Mouse (Mus musculus) midbrain, embryonic 15.5 days (tissue): ENCODE data around the gene Prlr. TPM values are rescaled to one million over a fixed set of nuclear protein-coding genes. Genes with fewer than 3 reads are reported as not detected.

ENCODE experiments used
- ATAC-seq: fragments of 200-750 bp; cut with Nextera tagmentation; replicated peaks from 2 replicates; pipeline ENCODE4 v1.8.0; 2017; ENCODE audit warnings: moderate TSS enrichment
- H3K27ac ChIP-seq: fragments of 300-500 bp; sonication (generic); 2 replicates; pipeline ENCODE4 v1.5.1; 2015; ENCODE audit warnings: mild to moderate bottlenecking, inconsistent platforms
- H3K27me3 ChIP-seq: fragments of 300-500 bp; sonication (generic); replicated peaks from 2 replicates; pipeline ENCODE4 v1.6.1; 2015; ENCODE audit warnings: inconsistent platforms
- H3K36me3 ChIP-seq: fragments of 300-500 bp; sonication (generic); replicated peaks from 2 replicates; pipeline ENCODE4 v1.6.1; 2015; ENCODE audit warnings: inconsistent platforms
- H3K4me1 ChIP-seq: fragments of 300-500 bp; sonication (generic); 2 replicates; pipeline ENCODE4 v1.6.1; 2015; ENCODE audit warnings: inconsistent platforms
- H3K4me2 ChIP-seq: fragments of 300-500 bp; sonication (generic); 2 replicates; pipeline ENCODE4 v1.6.1; 2015; ENCODE audit warnings: inconsistent platforms, mild to moderate bottlenecking, moderate library complexity
- H3K4me3 ChIP-seq: fragments of 300-500 bp; sonication (generic); 2 replicates; pipeline ENCODE4 v1.5.1; 2015; ENCODE audit warnings: mild to moderate bottlenecking, inconsistent platforms
- H3K9ac ChIP-seq: fragments of 300-500 bp; sonication (generic); 2 replicates; pipeline ENCODE4 v1.6.1; 2015; ENCODE audit warnings: mild to moderate bottlenecking, inconsistent platforms
- H3K9me3 ChIP-seq: fragments of 300-500 bp; sonication (generic); 2 replicates; pipeline ENCODE4 v1.6.1; 2016; ENCODE audit warnings: inconsistent platforms
- WGBS: fragments of 180-500 bp; shearing (Covaris S2); methylation state at CpG from one replicate; pipeline ENCODE4 v1.1.7; 2015; ENCODE audit warnings: mixed read lengths; 5-methylcytosine and 5-hydroxymethylcytosine counted together
- polyA plus RNA-seq: library from polyadenylated mRNA; unstranded; fragments of >200 nt; fragmentation: Nextera tagmentation; extraction: Ambion mirVana; gene quantifications from 2 replicates; pipeline ENCODE4 v1.2.1, GENCODE M21; 2015

Prlr gene
- 1.3 and 1.5 TPM in 2 replicates for polyA plus RNA-seq

DNA sequence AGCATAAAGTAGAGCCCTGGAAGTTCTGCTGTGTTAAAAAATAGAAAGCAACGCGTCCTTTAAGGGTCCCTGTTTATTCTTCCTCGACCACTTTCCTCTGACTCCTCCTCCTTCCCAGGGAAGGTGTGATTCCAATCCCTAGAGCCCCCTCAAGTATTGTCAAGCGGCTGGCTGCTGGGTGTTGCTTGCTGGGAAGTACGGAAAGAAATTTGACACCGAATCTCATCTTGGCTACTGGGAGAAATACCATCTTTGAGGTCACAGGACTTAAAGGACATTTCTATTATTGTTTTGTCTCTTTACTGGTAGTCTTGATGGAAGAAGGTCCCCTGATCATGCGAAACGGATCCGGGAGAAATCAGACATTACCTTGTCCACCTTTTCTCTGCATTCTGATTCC is at the start of gene Prlr:
Gene Prlr (plus strand): TSS at position 156 of the 400 bp plus-strand sequence.
- H3K4me2 ChIP-seq = peak within 1 kb of the TSS; percentile 76
- ATAC-seq = peak; percentile 40
- H3K4me3 ChIP-seq = peak within 1 kb of the TSS; percentile 44
- no peaks in the 10 kb centered on the region for H3K27me3 ChIP-seq
- H3K36me3 ChIP-seq = no peaks in the 10 kb centered on the region
- 5% methylated on average over 9 of the region's 9 CpGs for WGBS
- peak within 1 kb of the TSS; percentile 24; the same call in 1 of the 2 replicates for H3K9ac ChIP-seq
- H3K4me1 ChIP-seq = peaks cover 11% of the 10 kb centered on the region
- no peaks in the 10 kb centered on the region for H3K9me3 ChIP-seq
- H3K27ac ChIP-seq = no peak within 1 kb of the TSS

- H3K4me3 ChIP-seq = no peak overlapping the region
- WGBS = 92% methylated on average over 2 of the region's 2 CpGs
These were observed 43.3 kb upstream of the Prlr start for GRCm38 (mm10) chr15:10133781-10134180.

DNA sequence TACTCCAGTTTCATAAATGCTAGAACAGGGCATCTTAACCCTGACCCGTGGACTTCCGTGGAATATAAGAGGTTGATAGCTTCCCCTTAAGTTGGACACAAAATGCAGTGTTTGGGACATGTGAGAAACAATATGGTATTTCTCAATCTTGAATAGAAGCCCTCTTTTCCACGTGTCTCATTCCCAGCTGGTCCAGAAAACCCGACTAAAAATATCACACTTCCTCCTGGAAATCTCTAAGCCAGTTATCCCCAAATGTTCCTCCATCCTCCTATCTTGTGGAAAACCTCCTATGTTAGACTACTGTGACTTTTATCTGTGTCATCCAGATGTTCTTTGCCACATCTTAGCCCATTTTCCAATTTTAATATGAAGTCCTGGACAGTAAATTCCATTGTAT is 42.1 kb upstream of the Prlr start:
- Histone ChIP-seq H3K36me3 (no peaks in the 10 kb centered on the region), H3K27me3 (no peaks in the 10 kb centered on the region), H3K9me3 (no peaks in the 10 kb centered on the region), H3K27ac (no peak overlapping the region), H3K4me1 (no peaks in the 10 kb centered on the region), H3K9ac (no peak overlapping the region), H3K4me2 (no peak overlapping the region), H3K4me3 (no peak overlapping the region)
- WGBS = 77% methylated on average over 4 of the region's 4 CpGs
- no peak for ATAC-seq

More at GRCm38 (mm10) chr15:10133781-10134180, 43.3 kb upstream of the Prlr start:
- no peak for ATAC-seq
- Histone ChIP-seq H3K9ac (no peak overlapping the region), H3K36me3 (no peaks in the 10 kb centered on the region), H3K4me1 (no peaks in the 10 kb centered on the region), H3K27ac (no peak overlapping the region), H3K9me3 (no peaks in the 10 kb centered on the region), H3K27me3 (no peaks in the 10 kb centered on the region), H3K4me2 (no peak overlapping the region)

- 88% methylated on average over 5 of the region's 5 CpGs for WGBS
- no peak overlapping the region for H3K9ac ChIP-seq
- no peaks in the 10 kb centered on the region for H3K9me3 ChIP-seq
- H3K27ac ChIP-seq = no peak overlapping the region
- no peak overlapping the region for H3K4me2 ChIP-seq
- no peaks in the 10 kb centered on the region for H3K4me1 ChIP-seq
- H3K27me3 ChIP-seq = no peaks in the 10 kb centered on the region
- no peaks in the 10 kb centered on the region for H3K36me3 ChIP-seq
- H3K4me3 ChIP-seq = no peak overlapping the region
- ATAC-seq = no peak
These were observed 32.5 kb upstream of the Prlr start for GRCm38 (mm10) chr15:10144520-10144919.

- H3K27ac ChIP-seq = no peak overlapping the region
- no peaks in the 10 kb centered on the region for H3K9me3 ChIP-seq
- no peaks in the 10 kb centered on the region for H3K27me3 ChIP-seq
- no peak overlapping the region for H3K4me2 ChIP-seq
- H3K4me3 ChIP-seq = no peak overlapping the region
- ATAC-seq = no peak
- no peaks in the 10 kb centered on the region for H3K36me3 ChIP-seq
- no peak overlapping the region for H3K9ac ChIP-seq
- no peaks in the 10 kb centered on the region for H3K4me1 ChIP-seq
- WGBS = 88% methylated on average over 4 of the region's 4 CpGs
These were observed 28.8 kb upstream of the Prlr start for GRCm38 (mm10) chr15:10148196-10148595.

DNA sequence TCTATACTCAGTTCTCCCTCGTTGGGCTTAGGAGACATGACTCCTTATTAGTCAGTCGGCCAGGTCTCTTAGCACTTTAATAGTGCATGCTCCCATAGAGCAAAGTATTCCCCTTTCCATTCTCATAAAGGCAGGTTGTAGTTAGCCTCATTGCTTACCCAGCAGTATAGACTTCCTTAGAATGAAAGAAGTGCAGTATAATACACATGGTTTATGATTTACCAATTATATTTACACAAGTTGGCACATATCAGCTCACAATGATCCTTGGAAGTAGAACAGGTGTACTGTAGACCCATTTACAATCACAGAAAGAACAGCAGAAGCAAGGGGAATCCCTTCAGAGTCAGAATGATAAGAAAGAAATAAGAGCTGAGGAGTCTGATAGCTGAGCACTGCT is 16.4 kb upstream of the Prlr start:
- H3K4me1 ChIP-seq = no peaks in the 10 kb centered on the region
- no peak for ATAC-seq
- H3K27me3 ChIP-seq = no peaks in the 10 kb centered on the region
- H3K36me3 ChIP-seq = no peaks in the 10 kb centered on the region
- H3K27ac ChIP-seq = no peak overlapping the region
- no peak overlapping the region for H3K4me3 ChIP-seq
- no peak overlapping the region for H3K9ac ChIP-seq
- 84% methylated on average over 2 of the region's 2 CpGs for WGBS
- H3K4me2 ChIP-seq = no peak overlapping the region
- no peaks in the 10 kb centered on the region for H3K9me3 ChIP-seq

DNA sequence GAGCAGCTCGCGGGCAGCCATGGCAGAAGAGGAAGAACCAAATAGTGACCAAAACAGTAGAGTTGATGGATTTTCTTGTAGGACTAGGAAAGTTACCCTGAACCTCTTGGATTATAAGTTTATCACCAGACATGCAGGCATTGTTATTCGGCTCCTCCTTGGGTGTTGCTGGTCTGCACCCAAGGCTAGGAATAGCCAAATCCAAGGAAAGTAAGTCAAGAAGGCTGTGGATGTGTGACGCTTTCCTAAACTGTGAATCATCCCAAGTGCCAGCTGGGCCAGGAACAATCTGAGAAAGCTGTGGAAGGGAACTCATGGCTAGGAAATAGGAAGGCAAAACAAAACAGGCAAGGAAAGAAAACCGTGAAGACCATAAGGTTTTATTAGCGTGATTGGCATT is 2.0 kb upstream of the Prlr start:
- H3K9ac ChIP-seq = no peak overlapping the region
- H3K27me3 ChIP-seq = no peaks in the 10 kb centered on the region
- ATAC-seq = no peak
- no peak overlapping the region for H3K27ac ChIP-seq
- no peak overlapping the region for H3K4me3 ChIP-seq
- H3K36me3 ChIP-seq = no peaks in the 10 kb centered on the region
- H3K4me1 ChIP-seq = peaks cover 11% of the 10 kb centered on the region
- 95% methylated on average over 6 of the region's 6 CpGs for WGBS
- no peak overlapping the region for H3K4me2 ChIP-seq
- no peaks in the 10 kb centered on the region for H3K9me3 ChIP-seq

- 87% methylated on average over 7 of the region's 7 CpGs for WGBS
- no peak for ATAC-seq
- Histone ChIP-seq H3K36me3 (no peaks in the 10 kb centered on the region), H3K4me3 (no peak overlapping the region), H3K4me1 (peaks cover 11% of the 10 kb centered on the region), H3K27ac (no peak overlapping the region), H3K4me2 (no peak overlapping the region), H3K27me3 (no peaks in the 10 kb centered on the region), H3K9ac (no peak overlapping the region), H3K9me3 (no peaks in the 10 kb centered on the region)
These were observed 1.4 kb upstream of the Prlr start for GRCm38 (mm10) chr15:10175656-10176055.

GRCm38 (mm10) chr15:10177519-10178130 is 587 bp downstream of the Prlr start:
- peak; percentile 92 for ATAC-seq
- Histone ChIP-seq H3K4me3 (peak overlapping the region; percentile 44), H3K4me1 (peaks cover 11% of the 10 kb centered on the region), H3K27me3 (no peaks in the 10 kb centered on the region), H3K4me2 (peak overlapping the region; percentile 76), H3K36me3 (no peaks in the 10 kb centered on the region), H3K9ac (peak overlapping the region; percentile 24; the same call in 1 of the 2 replicates), H3K27ac (no peak overlapping the region), H3K9me3 (no peaks in the 10 kb centered on the region)
- 1% methylated on average over 30 of the region's 30 CpGs for WGBS

DNA sequence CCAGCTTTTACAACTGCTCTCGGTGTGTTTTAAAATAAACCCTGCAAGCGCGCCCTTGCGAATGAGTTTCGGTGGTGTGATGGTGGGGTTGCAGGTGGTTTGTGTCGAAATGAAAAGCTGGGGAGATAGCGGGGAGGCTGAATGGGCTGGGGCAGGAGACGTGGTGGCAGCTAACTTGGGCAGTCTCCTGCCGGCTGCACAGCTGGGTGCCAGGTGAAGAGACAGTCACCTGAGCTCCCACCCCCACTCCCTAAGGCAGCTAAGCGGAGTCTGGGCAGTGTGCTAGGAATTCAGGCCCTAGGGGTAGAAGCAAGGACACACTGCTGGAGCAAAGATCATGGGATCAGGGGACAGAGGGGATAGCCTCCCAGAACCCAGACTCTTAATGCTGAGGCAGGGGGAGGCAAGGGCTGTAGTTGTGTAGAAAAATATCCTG is 1.1 kb downstream of the Prlr start:
- H3K27ac ChIP-seq = no peak overlapping the region
- peak overlapping the region; percentile 44 for H3K4me3 ChIP-seq
- ATAC-seq = peak; percentile 72
- no peaks in the 10 kb centered on the region for H3K9me3 ChIP-seq
- no peaks in the 10 kb centered on the region for H3K27me3 ChIP-seq
- WGBS = 9% methylated on average over 10 of the region's 10 CpGs
- peaks cover 11% of the 10 kb centered on the region for H3K4me1 ChIP-seq
- no peaks in the 10 kb centered on the region for H3K36me3 ChIP-seq
- peak overlapping the region; percentile 24; the same call in 1 of the 2 replicates for H3K9ac ChIP-seq
- peak overlapping the region; percentile 76 for H3K4me2 ChIP-seq

GRCm38 (mm10) chr15:10180694-10181093 is 3.7 kb downstream of the Prlr start:
- no peaks in the 10 kb centered on the region for H3K27me3 ChIP-seq
- WGBS = 88% methylated on average over 4 of the region's 4 CpGs
- ATAC-seq = no peak
- no peak overlapping the region for H3K9ac ChIP-seq
- H3K4me3 ChIP-seq = no peak overlapping the region
- peaks cover 11% of the 10 kb centered on the region for H3K4me1 ChIP-seq
- H3K9me3 ChIP-seq = no peaks in the 10 kb centered on the region
- H3K27ac ChIP-seq = no peak overlapping the region
- no peaks in the 10 kb centered on the region for H3K36me3 ChIP-seq
- no peak overlapping the region for H3K4me2 ChIP-seq

GRCm38 (mm10) chr15:10192101-10192630 is 15.1 kb downstream of the Prlr start:
- Histone ChIP-seq H3K4me1 (no peaks in the 10 kb centered on the region), H3K9me3 (no peaks in the 10 kb centered on the region), H3K27ac (no peak overlapping the region), H3K4me2 (no peak overlapping the region), H3K36me3 (no peaks in the 10 kb centered on the region), H3K4me3 (no peak overlapping the region), H3K27me3 (no peaks in the 10 kb centered on the region), H3K9ac (no peak overlapping the region)
- no peak for ATAC-seq
- 85% methylated on average over 6 of the region's 6 CpGs for WGBS

DNA sequence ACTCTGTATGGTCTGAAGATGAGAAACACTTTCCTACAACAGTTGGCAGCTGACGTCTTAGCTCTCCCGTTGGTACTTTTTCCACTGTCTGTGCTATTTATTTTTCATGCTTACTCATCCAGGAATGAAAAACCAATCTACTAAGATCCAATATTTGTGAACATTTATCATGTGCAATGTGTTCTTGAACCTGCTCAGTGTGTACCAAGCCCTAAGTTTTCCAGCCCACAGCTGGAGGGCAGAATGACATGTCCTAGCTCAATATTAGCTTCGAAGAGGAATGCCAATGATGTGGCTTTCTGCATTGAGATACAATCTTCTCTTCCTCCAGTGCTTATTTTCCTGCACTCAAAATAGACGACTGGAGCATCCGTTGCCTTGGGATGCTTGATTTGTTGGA is 24.0 kb downstream of the Prlr start:
- no peak overlapping the region for H3K4me3 ChIP-seq
- 88% methylated on average over 5 of the region's 5 CpGs for WGBS
- no peaks in the 10 kb centered on the region for H3K9me3 ChIP-seq
- H3K4me1 ChIP-seq = no peaks in the 10 kb centered on the region
- H3K27ac ChIP-seq = no peak overlapping the region
- H3K9ac ChIP-seq = no peak overlapping the region
- no peak overlapping the region for H3K4me2 ChIP-seq
- H3K36me3 ChIP-seq = no peaks in the 10 kb centered on the region
- ATAC-seq = no peak
- no peaks in the 10 kb centered on the region for H3K27me3 ChIP-seq
